Mouse (Mus musculus) ovary, adult 2 months (tissue): ENCODE results near the gene Flt3. TPM values are rescaled to one million over a fixed set of nuclear protein-coding genes. Genes with fewer than 3 reads are reported as not detected.

Experiments used
- polyA plus RNA-seq: library from polyadenylated mRNA; depleted of rRNA; stranded (reverse); fragments of >200 nt; gene quantifications from 2 replicates; pipeline ENCODE4 v1.2.3, GENCODE M21; 2012; rRNA removed

The Flt3 gene
- 0.50 TPM in 2 replicates for polyA plus RNA-seq

DNA sequence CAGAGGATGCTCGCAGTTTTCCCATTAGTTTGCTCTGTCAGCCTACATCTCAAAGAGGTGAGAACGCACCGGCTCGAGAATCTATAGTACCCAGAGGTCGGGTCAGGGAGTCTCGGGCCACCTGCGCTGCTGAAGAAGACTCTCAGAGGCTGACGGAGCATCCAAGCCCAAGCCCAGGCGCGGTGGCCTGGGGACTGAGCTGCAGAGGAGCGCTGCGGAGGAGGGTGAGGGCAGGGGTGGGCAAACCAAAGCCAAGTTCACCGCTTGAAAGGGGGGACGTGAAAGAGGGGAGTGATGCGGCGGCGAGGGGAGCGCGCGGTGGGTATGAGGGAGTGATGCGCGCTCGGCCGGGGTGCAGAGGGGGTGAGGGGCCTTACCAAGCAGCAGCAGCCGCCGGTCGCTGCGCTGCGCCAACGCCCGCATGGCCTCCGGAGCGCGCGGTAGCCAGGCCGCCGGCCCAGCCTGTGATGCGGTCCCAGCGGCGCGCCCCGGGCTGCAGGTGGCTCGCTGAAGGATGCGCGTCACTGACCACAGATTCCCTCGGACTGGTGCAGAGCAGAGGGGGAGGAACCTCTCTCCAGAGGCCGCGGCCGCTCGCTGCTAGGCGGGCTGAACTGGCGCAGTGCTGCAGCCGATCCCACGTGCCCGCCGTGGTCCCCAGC, at the start of gene Flt3:
TSS of gene Flt3 (minus strand) at position 647 of the 662 bp plus-strand sequence.

DNA sequence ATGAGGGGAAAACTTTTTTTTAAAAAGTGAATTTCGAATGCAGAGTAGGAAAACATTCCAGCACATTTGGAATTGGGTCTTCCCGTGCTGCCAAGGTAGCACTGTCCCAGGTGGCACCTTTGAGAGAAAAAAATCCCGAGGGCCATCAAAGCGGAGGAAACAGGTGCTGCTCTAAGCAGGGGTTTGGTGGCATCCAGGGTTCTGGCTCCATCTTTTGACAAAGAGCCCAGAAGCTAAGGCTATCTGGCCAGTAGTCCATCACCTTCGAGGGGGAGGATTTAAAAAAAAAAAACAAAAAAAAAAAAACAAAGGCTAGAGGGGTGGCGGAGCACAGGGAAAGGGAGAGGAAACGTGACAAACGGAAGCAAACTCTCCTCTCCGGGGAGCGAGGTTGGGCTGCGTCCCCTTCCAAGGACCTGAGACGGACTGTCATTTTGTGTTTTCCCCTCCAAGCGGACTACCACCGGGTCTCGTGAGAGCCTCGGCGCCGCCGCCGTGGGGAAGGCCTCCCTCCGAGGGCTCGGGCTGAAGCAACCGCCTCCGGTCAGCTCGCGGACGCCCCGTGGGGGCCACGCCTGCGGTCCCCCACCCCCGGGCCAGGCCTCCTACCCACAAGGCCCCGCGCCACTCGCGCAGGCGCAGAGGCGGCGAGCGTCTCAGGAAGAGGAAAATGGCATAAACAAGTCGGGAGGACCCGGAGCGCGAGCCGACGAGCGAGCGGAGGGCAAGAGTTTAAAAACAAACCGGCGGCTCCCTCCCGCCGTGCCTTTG, 29.4 kb upstream of the Flt3 start, which contains the start of gene Pan3:
TSS of gene Pan3 (plus strand) at position 627 of the 771 bp plus-strand sequence.

GRCm38 (mm10) chr5:147322183-147322582, 78.1 kb downstream of the Flt3 start, which contains the start of gene Urad:
Gene Urad, minus strand, starts transcription at chr5:147322440.

DNA sequence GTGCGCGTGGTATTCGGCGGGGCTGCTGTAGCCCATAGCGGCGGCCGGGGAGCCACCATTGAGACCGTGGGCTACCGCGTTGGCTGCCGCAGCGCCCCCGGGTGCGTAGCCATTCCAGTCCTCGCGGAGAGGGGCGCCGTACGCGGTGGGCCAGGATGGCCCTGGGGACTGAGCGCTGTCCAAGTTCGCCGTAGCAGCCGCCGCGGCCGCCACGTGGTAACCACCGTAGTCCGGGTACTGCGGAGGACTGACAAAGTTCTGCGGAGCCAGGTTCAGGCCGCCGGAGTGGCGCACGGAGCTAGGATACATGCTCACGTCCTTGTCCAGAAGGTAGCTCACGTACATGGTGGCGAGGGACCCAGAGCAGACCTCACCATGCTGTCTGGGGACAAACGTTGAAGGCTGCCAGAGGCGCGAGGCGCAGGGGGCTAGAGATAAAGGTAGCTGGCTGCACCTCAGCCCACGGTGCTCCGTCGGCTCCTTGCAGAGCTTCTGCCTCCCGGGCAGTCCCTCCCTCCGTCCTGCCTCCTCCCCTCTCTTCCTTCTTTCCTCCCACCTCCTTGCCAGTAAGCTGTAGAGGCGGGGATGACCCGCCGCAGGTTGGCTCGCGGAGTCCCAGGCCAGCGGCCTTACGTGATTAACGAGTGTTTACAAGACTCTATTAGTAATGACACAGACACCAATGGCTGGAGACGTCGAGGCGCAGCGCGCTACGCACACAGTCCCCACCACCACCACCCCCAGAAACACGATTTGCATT, 93.5 kb downstream of the Flt3 start, which contains the start of gene Cdx2:
TSS of gene Cdx2 (minus strand) at position 633 of the 760 bp plus-strand sequence.

Other genes with a start within 250 kb of the Flt3 start
- gene Gsx1, start 211.8 kb downstream of the Flt3 start, polyA plus RNA-seq, result 0.08 TPM in 1 of 2 replicates, not detected in the other
- 0.14 and 0.26 TPM in 2 replicates for gene Pdx1, start 130.5 kb downstream of the Flt3 start, polyA plus RNA-seq
- gene Cdx2, start 93.2 kb downstream of the Flt3 start, polyA plus RNA-seq, result 0.12 TPM in 1 of 2 replicates, not detected in the other
- gene Urad, start 78.0 kb downstream of the Flt3 start, polyA plus RNA-seq, result 0.47 TPM in 1 of 2 replicates, not detected in the other
- 23.7 and 28.5 TPM in 2 replicates for gene Pan3, start 29.7 kb upstream of the Flt3 start, polyA plus RNA-seq